Mouse (Mus musculus) A20 (cell line): ENCODE results near the gene Gas2l1.

Experiments
- DNase-seq: peaks from one replicate; pipeline ENCODE4 v3.0.0-alpha.2; 2011; ENCODE audit warnings: low read depth, low spot score

Gas2l1 gene

GRCm38 (mm10) chr11:5042645-5043381 is 22.3 kb downstream of the Gas2l1 start:
- DNase-seq = no peak

- no peak for DNase-seq
Measured at GRCm38 (mm10) chr11:5041144-5041780, 23.9 kb downstream of the Gas2l1 start.

- DNase-seq = no peak
Measured at GRCm38 (mm10) chr11:5040585-5040984, 24.5 kb downstream of the Gas2l1 start.

- no peak for DNase-seq
Measured at GRCm38 (mm10) chr11:5037146-5037854, 27.8 kb downstream of the Gas2l1 start.

GRCm38 (mm10) chr11:5035421-5035820 is 29.7 kb downstream of the Gas2l1 start:
- DNase-seq = no peak

DNA sequence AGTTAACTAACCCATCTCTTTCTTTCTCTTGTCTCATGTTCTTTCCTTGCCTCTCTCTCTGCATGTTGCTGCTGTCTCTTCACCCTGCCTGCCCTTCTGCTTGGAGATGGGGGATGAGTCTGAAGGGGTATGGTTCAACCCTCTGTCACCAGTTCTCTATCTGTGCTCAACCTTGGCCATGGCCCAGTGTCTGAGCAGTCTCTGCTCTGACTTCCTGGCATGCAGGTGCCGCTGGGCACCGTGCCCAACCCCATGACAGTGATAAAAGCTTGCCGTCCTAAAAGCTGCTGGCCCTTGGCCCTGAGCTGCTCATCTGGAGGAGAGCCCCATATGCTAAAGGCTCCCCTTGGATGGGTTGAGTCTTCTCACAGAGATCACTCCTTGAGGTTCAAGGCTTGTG is 32.0 kb downstream of the Gas2l1 start:
- DNase-seq = no peak

GRCm38 (mm10) chr11:5032706-5033105 is 32.4 kb downstream of the Gas2l1 start:
- DNase-seq = no peak

DNA sequence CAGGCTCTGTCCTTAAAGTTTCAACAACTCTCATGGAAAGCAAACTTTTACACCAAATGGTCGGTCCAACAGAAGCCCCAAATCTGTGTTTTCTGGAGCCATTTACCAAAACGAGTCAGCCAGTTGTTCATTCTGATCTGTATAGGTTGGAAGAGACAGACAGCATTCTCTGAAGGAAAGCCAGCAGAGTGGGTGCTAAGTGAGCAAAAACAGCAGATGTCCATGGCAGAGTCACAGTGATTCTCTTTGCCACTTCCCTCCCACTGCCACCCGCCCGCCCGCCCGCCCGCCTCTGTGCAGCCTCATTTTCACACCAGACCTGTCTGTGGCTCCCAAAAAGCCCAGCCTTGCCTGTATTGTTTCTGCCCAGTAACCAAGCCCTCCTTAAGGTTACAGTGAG is 36.9 kb downstream of the Gas2l1 start:
- DNase-seq = no peak

DNA sequence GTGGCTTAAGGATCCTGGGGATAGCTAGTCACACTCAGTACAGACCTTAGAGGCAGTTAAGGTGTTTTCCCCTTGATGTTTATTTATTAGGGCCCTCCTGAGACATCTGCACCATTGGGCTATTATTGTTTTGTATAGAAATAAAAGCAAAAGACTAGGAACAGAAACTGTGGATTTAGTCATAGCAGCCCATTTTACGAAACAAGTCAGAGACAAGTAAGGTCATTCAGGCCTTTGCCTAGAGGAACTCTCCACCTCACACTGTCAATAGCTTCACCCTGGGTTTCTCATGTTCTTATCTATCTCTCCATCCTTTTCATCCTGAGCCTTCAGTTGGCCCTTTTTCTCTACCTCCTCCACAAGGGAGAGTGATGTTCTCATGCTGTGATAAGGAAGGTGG is 40.0 kb downstream of the Gas2l1 start:
- peak; percentile 42 for DNase-seq

DNA sequence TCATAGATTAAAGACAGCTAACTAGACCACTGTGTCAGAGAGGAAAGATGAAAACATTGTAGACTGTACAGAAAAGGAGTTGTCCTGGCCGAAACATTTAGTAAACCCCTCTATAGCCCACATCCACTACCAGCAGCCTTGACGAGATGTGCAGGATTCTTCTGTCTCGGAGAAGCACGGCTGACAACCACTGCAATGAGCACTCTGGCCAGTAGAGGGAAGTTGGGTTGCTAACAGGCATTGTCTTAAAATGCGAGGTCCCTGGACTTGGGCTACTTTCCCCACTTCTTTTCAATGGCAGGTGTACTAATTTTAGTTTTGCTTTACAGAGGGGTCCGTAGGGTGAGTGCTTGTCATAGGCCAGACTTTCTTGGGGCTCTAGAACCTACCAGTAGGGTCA is 47.6 kb downstream of the Gas2l1 start:
- no peak for DNase-seq

DNA sequence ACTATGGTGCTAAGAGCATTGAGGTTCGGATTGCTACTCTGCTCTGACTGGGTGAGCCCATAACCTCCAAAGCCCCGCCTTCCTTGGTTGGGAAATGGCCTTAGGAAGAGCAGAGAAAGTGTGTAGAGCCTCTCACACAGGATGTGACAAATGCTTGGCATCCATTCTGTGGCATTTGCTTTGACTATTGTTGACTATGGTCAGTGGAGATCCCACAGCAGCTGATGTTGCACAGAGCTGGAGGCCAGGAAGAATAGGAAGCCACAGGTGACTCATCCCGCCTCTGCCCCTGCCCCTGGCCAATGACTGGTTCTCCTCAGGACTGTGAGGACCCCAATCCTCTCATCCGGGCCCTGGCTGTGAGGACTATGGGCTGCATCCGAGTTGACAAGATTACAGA is 48.8 kb downstream of the Gas2l1 start:
- no peak for DNase-seq

- DNase-seq = no peak
Measured at GRCm38 (mm10) chr11:5015720-5016119, 49.4 kb downstream of the Gas2l1 start.

DNA sequence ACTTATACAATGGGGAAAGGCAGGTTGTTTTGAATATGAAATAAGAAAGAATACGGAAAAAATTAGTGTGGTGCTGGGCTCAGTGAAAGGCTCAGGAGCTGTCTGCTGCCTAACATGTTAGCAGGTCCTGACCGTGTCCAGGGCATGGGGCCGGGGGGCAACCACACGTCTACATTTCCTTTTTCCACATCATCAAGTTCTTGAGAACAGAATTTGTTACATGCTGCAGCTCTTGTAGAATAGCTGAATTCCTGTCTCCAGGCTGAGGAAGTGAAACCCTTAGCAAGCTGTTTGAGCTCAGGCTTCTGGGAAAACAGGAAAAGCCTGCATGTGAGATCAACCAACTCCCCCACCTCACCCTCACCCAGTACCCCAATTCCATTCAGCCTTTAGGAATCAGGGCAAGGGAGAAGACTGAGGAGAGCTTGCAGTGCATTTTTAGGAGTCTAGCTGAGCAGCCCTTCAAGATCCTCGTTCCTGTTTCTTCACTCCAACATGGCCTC is 52.9 kb downstream of the Gas2l1 start:
- no peak for DNase-seq

DNA sequence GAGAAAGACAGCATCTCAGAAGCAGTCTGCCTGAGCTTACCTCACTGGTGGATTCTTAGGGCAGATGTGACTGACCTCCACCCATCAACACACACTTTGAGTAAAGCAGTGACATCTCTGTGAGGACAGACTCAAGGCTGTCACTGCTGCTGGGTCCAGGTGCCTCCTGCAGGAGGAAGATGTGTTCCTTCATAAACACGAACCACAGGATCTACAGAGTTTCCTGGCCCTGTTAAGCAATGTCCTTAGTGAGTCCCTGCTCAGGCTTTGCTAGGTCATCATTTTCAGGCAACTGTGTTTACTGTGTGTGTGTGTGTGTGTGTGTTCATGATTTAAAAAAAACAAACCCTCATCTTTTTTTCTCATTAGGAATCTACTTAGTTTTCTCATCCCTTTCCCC is 53.6 kb downstream of the Gas2l1 start:
- DNase-seq = no peak

DNA sequence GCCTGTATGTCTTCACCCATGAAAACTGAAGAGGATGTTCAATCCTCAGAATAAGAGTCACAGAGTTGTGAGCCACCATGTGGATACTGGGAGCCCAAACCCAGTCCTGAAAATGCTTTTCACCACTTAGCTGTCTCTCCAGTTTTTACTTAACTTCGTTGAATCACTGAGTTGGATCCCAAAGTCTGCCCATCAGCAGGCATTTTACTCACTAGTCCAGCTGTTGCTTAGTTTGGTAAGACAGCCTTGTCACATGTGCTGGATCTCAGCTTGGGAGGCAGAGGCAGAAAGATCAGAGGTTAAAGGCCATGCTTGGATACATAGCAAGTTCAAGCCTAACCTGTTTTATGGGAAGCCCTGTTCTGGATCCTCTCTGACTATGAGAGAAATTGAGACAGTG is 54.9 kb downstream of the Gas2l1 start:
- DNase-seq = no peak

- DNase-seq = no peak
Measured at GRCm38 (mm10) chr11:5009354-5010074, 55.6 kb downstream of the Gas2l1 start.

- DNase-seq = no peak
Measured at GRCm38 (mm10) chr11:5008867-5009266, 56.3 kb downstream of the Gas2l1 start.

GRCm38 (mm10) chr11:5007186-5007585 is 57.9 kb downstream of the Gas2l1 start:
- DNase-seq = no peak

DNA sequence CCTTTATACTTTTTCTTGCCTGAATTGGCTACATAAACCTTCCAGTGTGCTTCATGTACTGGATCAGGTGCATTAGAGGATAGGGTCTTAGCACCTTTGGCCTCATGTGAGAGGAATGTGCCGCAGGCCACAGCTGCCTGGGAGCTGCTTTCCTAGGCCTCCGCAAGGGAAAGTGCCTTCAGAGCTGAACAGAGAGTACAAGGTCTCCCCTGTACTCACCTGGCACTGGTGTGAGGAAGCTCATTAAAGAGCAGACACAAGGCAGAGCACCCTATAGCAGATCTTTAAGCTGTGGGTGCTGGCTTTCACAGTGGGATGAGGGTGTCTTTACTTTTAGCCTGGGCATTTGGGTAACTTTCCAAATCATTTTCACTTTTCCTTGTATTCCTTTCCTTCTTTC is 59.6 kb downstream of the Gas2l1 start:
- DNase-seq = no peak
